Mouse (Mus musculus) small intestine, adult 2 months (tissue): ENCODE measurements at regions not wholly inside any gene's neighbourhood (a gene's known extent, or its start where the extent isn't known, plus 50 kb on each side); places are given as distances from the start of the nearest gene placed in this dataset.

Experiments used
- CTCF ChIP-seq: fragments of 200-500 bp; IDR thresholded peaks from 2 replicates; pipeline ENCODE4 v1.5.1; 2012; ENCODE audit warnings: low read depth, mild to moderate bottlenecking, control low read depth, inconsistent platforms, low read length, moderate library complexity, mixed read lengths; ENCODE audit not compliant: insufficient replicate concordance, insufficient read length; ENCODE audit errors: extremely low read depth
- POLR2A ChIP-seq: fragments of 200-500 bp; IDR thresholded peaks from 2 replicates; pipeline ENCODE4 v1.6.1; 2012; ENCODE audit warnings: low read depth, mild to moderate bottlenecking, control low read depth, inconsistent platforms, low read length, moderate library complexity

- TF ChIP-seq CTCF, result no peak
- TF ChIP-seq POLR2A, result no peak
Measured at GRCm38 (mm10) chr17:15177390-15177789, 136.1 kb upstream of the Gm3448 start.
